Mouse (Mus musculus) liver, adult 2 months (tissue): ENCODE data around the gene Atrnl1. TPM values are rescaled to one million over a fixed set of nuclear protein-coding genes. Genes with fewer than 3 reads are reported as not detected.

ENCODE experiments used
- DNase-seq: peaks from one replicate; pipeline ENCODE4 v3.0.0-alpha.2; 2011; ENCODE audit warnings: low read depth, low spot score; ENCODE audit errors: extremely low read depth
- H3K27ac ChIP-seq: fragments of 200-500 bp; replicated peaks from 2 replicates; pipeline ENCODE4 v1.5.1; 2012; ENCODE audit warnings: low read depth, mild to moderate bottlenecking, control low read depth, inconsistent platforms, low read length; ENCODE audit not compliant: insufficient read depth
- H3K27me3 ChIP-seq: fragments of 200-500 bp; 2 replicates; pipeline ENCODE4 v1.6.1; 2012; ENCODE audit warnings: mild to moderate bottlenecking, moderate library complexity, low read length, inconsistent platforms; ENCODE audit not compliant: control insufficient read depth, insufficient read depth
- H3K36me3 ChIP-seq: fragments of 200-500 bp; 2 replicates; pipeline ENCODE4 v1.6.1; 2012; ENCODE audit warnings: low read length, inconsistent platforms; ENCODE audit not compliant: control insufficient read depth, insufficient read depth
- H3K4me1 ChIP-seq: fragments of 200-500 bp; 2 replicates; pipeline ENCODE4 v1.6.1; 2011; ENCODE audit warnings: low read length; ENCODE audit not compliant: control insufficient read depth, insufficient read depth
- H3K4me3 ChIP-seq: fragments of 200-500 bp; 2 replicates; pipeline ENCODE4 v1.5.1; 2011; ENCODE audit warnings: low read depth, mild to moderate bottlenecking, control low read depth, low read length, moderate library complexity; ENCODE audit not compliant: insufficient read depth
- H3K79me2 ChIP-seq: fragments of 200-500 bp; 2 replicates; pipeline ENCODE4 v1.6.1; 2012; ENCODE audit warnings: inconsistent platforms, mild to moderate bottlenecking, low read length, moderate library complexity; ENCODE audit not compliant: control insufficient read depth, insufficient read depth
- H3K9ac ChIP-seq: fragments of 200-500 bp; 2 replicates; pipeline ENCODE4 v1.6.1; 2012; ENCODE audit warnings: low read depth, mild to moderate bottlenecking, control low read depth, inconsistent platforms, low read length
- CTCF ChIP-seq: fragments of 200-500 bp; IDR thresholded peaks from 2 replicates; pipeline ENCODE4 v1.5.1; 2011; ENCODE audit warnings: low read depth, low read length, control low read depth
- POLR2A ChIP-seq: fragments of 200-500 bp; IDR thresholded peaks from 2 replicates; pipeline ENCODE4 v1.6.1; 2011; ENCODE audit warnings: low read length, control low read depth; ENCODE audit not compliant: insufficient read depth; ENCODE audit errors: extremely low read depth
- WGBS: fragments of 180-500 bp; shearing (Covaris S2); methylation state at CpG from one replicate; pipeline ENCODE4 v1.1.7; 2018; 5-methylcytosine and 5-hydroxymethylcytosine counted together
- polyA plus RNA-seq: library from polyadenylated mRNA; depleted of rRNA; stranded (reverse); fragments of >200 nt; gene quantifications from 2 replicates; pipeline ENCODE4 v1.2.3, GENCODE M21; 2012; rRNA removed
- total RNA-seq: library from RNA; depleted of rRNA; stranded (reverse); fragments of >200 nt; gene quantifications from 2 replicates; pipeline ENCODE4 v1.2.3, GENCODE M21; 2014; rRNA removed

Atrnl1 gene
- 25.4 TPM in 2 replicates for total RNA-seq
- polyA plus RNA-seq: 4.8 and 5.2 TPM in 2 replicates

DNA sequence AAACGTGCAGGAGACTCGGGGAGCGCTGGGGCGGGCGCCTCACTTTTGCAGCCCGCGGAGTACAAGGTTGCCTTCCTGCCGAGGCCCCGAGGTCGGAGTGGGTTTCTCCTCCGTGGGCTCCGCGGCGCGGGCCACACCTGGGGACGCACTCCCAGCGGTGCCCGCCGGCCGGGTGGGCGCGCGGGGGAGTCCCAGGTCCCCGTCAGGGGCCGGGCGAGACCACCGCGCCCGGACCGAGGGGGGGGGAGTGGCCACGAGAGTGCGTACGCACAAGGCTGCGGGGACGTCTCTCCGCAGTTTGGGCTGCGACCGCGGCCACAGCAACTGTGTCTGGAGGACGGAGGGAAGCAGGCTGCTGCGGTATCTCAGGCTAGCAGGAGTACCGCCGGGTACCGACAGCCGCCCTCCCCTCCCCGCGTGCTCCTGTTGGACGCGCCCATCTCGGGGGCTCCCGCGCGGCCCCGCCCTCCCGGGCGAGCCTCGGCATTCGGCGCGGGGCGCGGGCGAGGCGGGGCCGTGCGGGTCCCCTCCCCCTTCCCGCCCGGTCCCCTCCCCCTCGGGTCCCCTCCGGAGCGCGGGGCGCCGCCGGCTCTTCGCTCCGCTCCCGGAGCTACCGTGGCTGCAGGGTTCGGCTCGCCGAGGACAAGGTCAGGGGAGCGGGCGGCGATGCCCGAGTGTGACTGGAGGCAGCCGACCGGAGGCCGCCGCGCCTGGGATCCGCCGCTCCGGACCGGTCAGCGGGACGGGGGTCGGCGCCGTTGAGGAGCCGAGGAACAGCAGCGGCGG is at the start of gene Atrnl1:
TSS of gene Atrnl1 (plus strand) at position 559 of the 786 bp plus-strand sequence.
- peak; percentile 84; the same call in 1 of the 2 replicates for TF ChIP-seq POLR2A
- TF ChIP-seq CTCF: no peak
- peak; percentile 57 for DNase-seq
- peaks cover 12% of the 10 kb centered on the region for H3K79me2 ChIP-seq
- H3K36me3 ChIP-seq: no peaks in the 10 kb centered on the region
- H3K4me1 ChIP-seq: peaks cover 3% of the 10 kb centered on the region
- peak within 1 kb of the TSS; percentile 97 for H3K9ac ChIP-seq
- peak within 1 kb of the TSS; percentile 90 for H3K27ac ChIP-seq
- H3K27me3 ChIP-seq: no peaks in the 10 kb centered on the region
- H3K4me3 ChIP-seq: peak within 1 kb of the TSS; percentile 89
- WGBS: under 1% methylated on average over 76 of the region's 103 CpGs

GRCm38 (mm10) chr19:57561486-57561885 is 49.3 kb upstream of the Atrnl1 start:
- TF ChIP-seq CTCF (no peak), POLR2A (no peak)
- WGBS: 82% methylated on average over 4 of the region's 4 CpGs

DNA sequence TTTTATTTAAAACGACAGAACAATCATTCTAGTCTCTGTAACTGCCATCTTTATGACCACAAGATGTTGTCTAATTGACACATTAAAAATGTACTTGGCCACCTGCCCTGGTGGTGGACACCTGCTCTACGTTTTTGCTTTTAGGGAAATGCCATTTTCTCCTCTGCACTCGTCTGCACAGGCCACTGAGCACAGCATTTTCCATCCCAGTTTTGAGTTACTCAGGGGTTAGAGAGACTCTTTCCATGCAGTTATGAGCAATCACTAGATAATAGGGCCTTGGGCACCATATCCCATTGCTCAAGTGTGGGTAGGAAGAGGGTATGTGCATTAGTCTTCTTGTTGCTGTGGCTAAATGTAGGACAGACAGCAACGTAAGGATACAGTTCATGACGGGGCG is 41.8 kb upstream of the Atrnl1 start:
- no peaks in the 10 kb centered on the region for H3K27me3 ChIP-seq
- 86% methylated on average over 6 of the region's 6 CpGs for WGBS
- H3K27ac ChIP-seq: no peak overlapping the region
- H3K9ac ChIP-seq: no peak overlapping the region
- no peaks in the 10 kb centered on the region for H3K79me2 ChIP-seq
- TF ChIP-seq CTCF: no peak
- TF ChIP-seq POLR2A: no peak
- no peaks in the 10 kb centered on the region for H3K36me3 ChIP-seq
- no peak for DNase-seq
- H3K4me1 ChIP-seq: no peaks in the 10 kb centered on the region
- H3K4me3 ChIP-seq: no peak overlapping the region

More at GRCm38 (mm10) chr19:57561486-57561885, 49.3 kb upstream of the Atrnl1 start:
- H3K79me2 ChIP-seq: no peaks in the 10 kb centered on the region
- H3K4me1 ChIP-seq: no peaks in the 10 kb centered on the region
- DNase-seq: no peak
- H3K27ac ChIP-seq: no peak overlapping the region
- H3K27me3 ChIP-seq: no peaks in the 10 kb centered on the region
- no peak overlapping the region for H3K4me3 ChIP-seq
- H3K9ac ChIP-seq: no peak overlapping the region
- H3K36me3 ChIP-seq: no peaks in the 10 kb centered on the region

DNA sequence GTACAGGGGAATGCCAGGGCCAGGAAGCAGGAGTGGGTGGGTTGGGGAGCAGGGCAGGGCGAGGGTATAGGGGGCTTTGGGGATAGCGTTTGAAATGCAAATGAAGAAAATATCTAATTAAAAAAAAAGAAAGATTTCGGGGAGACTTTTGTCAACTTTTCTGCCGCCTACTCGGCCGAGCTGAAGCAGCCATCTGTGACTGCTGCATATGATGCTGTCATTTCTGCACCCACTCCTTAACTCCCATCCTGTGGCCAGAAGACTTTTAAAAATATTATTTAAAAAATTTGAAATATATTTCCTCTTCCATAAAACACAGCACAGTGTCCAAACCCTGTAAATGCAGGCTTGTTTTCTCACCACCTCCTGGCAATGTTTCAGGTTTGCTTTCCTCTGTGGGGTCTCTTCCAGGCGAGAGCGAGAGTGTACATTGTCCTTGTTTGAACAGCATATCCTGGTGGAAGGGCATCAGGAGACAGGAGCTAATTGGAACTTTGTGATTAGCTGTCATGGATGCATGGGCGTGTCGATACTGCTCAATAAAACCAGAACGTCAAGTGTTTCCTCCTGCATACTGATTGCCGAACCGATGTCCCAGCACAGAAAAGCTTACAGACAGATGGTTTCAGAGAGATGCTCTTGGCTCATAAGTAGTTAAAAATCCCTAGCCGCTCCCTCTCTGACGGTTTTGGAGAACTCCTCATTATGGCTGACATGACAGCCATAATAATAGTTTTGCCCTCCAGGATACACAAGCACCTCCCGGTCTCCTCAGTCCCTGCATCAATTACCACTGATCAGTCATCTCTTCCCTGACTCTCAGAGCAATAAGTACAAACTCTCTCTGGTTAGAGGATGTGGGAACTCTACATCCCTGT is 38.2 kb upstream of the Atrnl1 start:
- no peaks in the 10 kb centered on the region for H3K79me2 ChIP-seq
- H3K27ac ChIP-seq: no peak overlapping the region
- no peak overlapping the region for H3K4me3 ChIP-seq
- DNase-seq: no peak
- 88% methylated on average over 16 of the region's 16 CpGs for WGBS
- peaks cover 3% of the 10 kb centered on the region; the same call in 1 of the 2 replicates for H3K4me1 ChIP-seq
- H3K9ac ChIP-seq: no peak overlapping the region
- H3K27me3 ChIP-seq: no peaks in the 10 kb centered on the region
- TF ChIP-seq POLR2A (no peak), CTCF (no peak)
- H3K36me3 ChIP-seq: no peaks in the 10 kb centered on the region

GRCm38 (mm10) chr19:57573470-57573869 is 37.4 kb upstream of the Atrnl1 start:
- no peak for DNase-seq
- Histone ChIP-seq H3K4me3 (no peak overlapping the region), H3K4me1 (peaks cover 3% of the 10 kb centered on the region; the same call in 1 of the 2 replicates), H3K36me3 (no peaks in the 10 kb centered on the region), H3K27ac (no peak overlapping the region), H3K27me3 (no peaks in the 10 kb centered on the region), H3K9ac (no peak overlapping the region), H3K79me2 (no peaks in the 10 kb centered on the region)
- TF ChIP-seq CTCF (no peak), POLR2A (no peak)
